Mouse (Mus musculus) layer of hippocampus, adult 9-11 months (tissue): ENCODE results near the gene Tirap.
"Not testable (repeated sequence)": the region's sequence is repeated elsewhere in the genome, so short reads cannot be mapped to it uniquely, and the experiment has no call there.

ENCODE experiments used
- DNase-seq: peaks from one replicate; pipeline ENCODE4 v3.0.0; 2022

Gene Tirap

DNA sequence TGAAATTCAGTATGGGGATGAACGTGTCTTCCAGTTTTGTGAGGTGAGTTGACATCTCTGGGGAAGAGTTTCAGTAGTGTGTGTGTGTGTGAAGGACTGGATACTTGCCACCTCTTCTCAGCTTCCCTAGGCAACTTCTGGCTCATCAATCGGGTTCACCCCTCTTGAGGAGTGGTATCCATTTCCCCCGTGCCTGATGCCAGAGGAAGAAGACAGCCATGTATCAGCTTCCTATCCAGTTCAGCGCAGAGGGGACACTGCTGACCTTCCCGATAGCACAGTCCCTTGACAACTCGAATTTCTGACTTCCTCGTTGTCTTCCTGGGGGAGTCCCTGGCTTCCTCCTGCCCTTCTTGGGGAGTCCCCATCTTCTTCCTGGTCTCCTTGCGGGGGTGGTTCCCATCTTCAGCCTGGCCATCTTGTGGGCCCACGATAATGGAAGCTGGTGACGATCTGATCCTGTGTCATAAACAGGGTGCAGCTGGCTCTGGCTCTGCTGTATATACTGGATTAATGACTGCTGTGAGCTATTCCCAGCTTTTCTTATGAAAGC is 12.7 kb downstream of the Tirap start:
- no peak for DNase-seq

DNA sequence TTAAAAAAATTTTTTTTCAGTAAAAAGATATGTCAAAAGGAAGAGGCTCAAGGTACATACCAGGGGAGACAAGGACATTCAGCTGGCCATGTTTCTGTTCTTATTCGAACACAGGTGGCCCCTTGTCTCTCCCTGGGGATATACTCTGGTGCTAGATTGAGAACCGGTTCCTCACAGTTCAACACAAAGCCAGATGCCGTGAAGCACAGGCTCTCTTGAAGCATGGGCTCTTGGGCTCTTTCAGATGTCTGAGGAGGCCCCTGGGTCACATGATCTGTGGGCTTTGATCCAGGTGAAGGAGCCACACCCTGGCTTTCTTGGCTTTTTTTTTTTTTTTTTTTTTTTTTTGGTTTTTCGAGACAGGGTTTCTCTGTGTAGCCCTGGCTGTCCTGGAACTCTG is 13.7 kb downstream of the Tirap start:
- no peak for DNase-seq

GRCm38 (mm10) chr9:35183359-35183758 is 16.7 kb downstream of the Tirap start:
- no peak for DNase-seq

DNA sequence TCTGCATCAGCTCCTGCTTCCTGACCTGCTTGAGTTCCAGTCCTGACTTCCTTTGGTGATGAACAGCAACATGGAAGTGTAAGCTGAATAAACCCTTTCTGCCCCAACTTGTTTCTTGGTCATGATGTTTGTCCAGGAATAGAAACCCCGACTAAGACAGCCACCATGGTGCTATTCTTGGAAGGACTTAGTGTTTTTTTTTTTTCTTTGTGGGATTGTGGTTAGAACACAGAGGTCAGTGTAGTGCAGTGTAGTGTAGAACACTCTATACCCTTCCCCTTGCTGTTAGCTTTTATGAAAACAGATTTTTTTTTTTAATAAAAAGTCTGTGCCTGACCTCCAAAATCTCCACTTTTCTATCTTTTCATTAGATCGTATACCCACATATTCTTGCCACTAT is 17.3 kb downstream of the Tirap start:
- DNase-seq, result no peak

DNA sequence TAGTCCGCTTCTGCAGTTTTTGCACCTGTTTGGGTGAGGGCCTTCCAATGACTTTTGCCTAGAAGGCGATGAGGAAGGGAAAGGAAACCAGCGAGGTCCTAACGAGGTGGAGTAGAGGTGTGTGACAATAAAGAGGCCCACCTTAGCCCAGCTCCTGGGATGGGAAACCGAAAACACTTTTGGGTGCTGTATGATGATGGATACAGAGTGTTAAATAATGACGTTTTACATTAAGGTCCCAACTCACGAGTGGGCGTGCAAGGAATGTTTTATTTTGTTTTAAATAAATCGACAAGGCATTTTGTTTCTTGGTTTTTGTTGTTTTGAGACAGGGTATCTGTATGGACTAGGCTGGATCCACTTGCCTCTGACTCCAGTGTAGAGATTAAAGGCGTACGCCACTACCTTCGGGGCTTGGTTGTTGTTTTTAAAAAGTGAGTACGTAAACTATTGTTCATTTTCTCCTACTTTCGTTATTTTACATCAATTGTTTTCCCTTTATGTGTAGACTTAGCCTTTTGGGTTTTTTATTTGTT is 23.9 kb downstream of the Tirap start:
- DNase-seq, result no peak

- peak; percentile 97 for DNase-seq
Measured at GRCm38 (mm10) chr9:35175251-35176123, 24.6 kb downstream of the Tirap start, which contains the start of gene Dcps. Dcps (minus strand) TSS chr9:35176061.

GRCm38 (mm10) chr9:35173331-35173730 is 26.8 kb downstream of the Tirap start:
- DNase-seq, result no peak

DNA sequence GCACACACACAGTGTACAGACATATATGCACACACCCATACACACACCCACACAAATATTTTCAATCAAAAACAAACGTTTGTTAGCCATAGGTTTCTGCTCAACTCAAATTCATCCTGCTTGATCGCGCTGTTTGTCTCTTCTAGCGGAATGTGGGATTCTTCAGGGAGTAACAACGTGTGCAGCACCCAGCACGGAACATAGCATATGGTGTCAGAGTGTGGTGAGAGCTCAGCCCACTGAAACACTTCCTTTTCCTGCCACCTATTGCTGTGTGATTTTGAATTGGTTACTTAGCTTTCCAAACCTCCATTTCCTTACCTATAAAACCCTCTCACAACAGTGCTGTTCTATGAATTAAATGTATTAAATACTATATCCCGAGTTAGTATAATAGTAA is 30.0 kb downstream of the Tirap start:
- DNase-seq, result peak; percentile 30

- peak; percentile 38 for DNase-seq
Measured at GRCm38 (mm10) chr9:35166798-35167635, 33.1 kb downstream of the Tirap start.

GRCm38 (mm10) chr9:35166144-35166797 is 33.8 kb downstream of the Tirap start:
- no peak for DNase-seq

GRCm38 (mm10) chr9:35164142-35164874 is 35.8 kb downstream of the Tirap start:
- DNase-seq, result no peak

GRCm38 (mm10) chr9:35163011-35163690 is 36.9 kb downstream of the Tirap start:
- DNase-seq, result no peak

DNA sequence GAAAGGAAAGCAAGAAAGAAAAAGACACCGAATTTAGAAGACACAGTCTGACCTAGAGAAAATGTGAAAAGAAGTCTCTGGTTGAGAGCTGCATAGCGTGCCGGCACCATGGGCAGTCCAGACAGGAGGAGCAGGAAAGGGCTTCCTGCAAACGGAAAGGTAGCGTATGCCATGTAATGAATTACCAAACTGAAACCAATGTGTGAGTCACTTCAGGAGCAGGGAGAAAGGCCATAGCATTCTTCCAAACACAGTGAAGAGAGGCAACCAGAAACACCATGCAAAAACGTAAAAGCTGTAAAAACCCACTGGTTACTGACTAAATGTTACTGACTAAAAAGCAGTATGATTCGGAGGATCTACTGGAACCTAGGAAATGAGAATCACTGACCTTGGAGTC is 38.4 kb downstream of the Tirap start:
- no peak for DNase-seq

DNA sequence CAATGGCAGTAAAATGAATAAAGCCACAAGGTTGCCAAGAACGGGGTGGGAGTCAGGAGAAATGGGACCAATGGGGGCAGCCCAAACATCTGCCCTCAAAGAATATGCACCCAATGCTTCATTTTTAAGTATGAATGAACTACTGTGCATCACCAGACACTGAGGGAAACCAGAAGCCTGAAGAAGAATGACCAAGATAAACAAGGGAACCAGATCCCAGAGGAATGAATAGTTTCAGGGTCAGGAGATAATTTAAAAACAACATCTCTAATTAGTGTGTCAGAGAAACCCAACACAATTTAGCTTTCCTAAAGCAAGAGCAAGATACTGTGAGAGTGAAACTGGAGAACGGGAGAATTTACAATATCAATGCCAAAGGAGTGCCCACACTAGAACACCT is 39.4 kb downstream of the Tirap start:
- no peak for DNase-seq

DNA sequence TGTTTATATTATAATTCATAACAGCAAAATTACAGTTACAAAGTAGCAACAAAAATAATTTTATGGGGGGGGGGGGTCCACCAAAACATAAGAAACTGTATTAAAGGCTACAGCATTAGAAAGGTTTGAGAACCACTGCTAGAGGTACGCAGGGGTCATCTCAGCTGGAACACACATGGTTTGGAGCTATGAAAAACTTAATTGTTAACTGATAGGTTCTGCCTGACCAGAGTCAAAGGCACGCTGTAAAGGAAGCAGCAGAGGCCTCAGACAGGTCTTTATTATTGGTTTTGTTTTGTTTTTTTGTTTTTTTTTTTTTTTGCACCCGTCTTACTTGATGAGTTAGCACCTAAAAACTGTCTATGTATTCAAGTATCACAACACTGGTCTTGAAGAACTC is 41.6 kb downstream of the Tirap start:
- no peak for DNase-seq

DNA sequence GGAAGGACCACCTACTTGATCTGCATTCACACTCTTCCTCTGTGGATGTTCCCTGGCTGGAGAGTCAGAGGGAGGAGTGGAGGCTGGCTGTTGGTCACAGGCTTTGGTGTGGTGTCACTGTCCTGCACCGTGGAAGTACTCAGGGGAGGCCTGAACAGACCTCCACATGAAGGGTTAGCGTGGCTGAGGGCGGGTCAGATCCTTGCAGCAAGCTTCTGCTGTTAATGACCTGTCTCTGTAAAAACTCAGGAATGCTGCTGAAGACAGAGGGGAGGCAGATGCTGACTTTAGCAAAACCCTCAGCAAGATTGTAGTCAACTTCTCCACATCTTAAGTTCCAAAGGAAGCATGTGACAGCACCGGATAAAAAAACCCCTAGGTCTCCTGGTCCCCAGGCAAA is 43.2 kb downstream of the Tirap start:
- no peak for DNase-seq

- peak; percentile 52 for DNase-seq
Measured at GRCm38 (mm10) chr9:35156002-35156710, 43.9 kb downstream of the Tirap start.

DNA sequence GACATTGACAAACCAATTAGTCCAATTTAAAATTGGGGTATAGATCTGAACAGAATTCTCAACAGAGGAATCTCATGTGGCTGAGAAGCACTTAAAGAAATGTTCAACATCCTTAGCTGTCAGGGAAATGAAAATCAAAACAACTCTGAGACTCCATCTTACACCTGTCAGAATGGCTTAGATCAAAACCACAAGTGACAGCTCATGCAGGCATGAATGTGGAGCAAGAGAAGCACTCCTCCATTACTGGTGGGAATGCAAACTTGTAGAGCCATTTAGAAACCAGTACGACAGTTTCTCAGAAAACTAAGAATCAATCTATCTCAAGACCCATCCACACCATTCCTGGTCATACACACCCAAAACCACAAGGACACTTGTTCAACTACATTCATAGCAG is 47.2 kb downstream of the Tirap start:
- no peak for DNase-seq

- DNase-seq, result not testable (repeated sequence)
Measured at GRCm38 (mm10) chr9:35148822-35149221, 51.3 kb downstream of the Tirap start.

DNA sequence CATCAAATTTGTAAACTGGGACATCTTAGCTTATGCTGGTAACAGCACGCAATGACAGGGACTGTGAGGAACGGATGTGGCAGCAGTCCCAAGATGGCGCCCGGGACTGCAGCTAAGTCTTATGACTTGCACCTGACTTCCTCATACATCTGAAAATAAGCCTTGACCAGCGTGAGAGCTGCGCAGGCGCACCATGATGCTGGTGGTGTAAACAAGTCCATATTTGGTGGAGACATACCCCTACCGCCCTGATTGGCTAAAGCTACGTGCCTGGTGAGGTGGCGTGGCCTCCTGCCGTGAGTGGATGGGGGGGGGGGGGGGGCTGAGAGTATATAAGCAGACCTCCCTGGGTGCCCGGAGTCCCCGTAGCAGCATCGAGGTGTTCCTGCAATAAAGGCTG is 52.8 kb downstream of the Tirap start:
- DNase-seq, result not testable (repeated sequence)

DNA sequence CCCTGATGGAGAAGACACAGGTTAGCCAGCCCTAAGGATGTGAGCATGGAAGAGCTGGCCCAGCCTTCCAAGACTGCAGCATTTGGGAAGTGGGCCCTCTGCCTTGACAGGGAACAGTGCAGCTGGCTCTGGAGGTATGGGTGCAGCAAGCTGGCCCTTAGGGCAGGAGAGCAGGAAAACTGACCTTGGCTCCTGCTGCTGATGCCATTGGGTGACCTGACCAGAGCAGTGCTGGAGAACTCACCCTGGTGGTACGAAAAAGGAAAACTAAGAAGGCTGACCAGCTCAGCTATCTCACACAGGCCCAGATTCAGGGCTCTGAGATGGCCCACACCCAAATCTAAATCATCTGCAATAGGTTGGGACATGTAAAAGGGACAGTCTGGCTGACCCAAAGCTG is 54.3 kb downstream of the Tirap start:
- DNase-seq, result no peak
